Mouse (Mus musculus) ovary, postnatal 14 days (tissue): ENCODE results near the gene Zscan4-ps1.
"Not testable (repeated sequence)": the region's sequence is repeated elsewhere in the genome, so short reads cannot be mapped to it uniquely, and the experiment has no call there.

Experiments used
- DNase-seq: peaks from one replicate; pipeline ENCODE4 v3.0.0; 2022; ENCODE audit warnings: low spot score

Gene Zscan4-ps1

DNA sequence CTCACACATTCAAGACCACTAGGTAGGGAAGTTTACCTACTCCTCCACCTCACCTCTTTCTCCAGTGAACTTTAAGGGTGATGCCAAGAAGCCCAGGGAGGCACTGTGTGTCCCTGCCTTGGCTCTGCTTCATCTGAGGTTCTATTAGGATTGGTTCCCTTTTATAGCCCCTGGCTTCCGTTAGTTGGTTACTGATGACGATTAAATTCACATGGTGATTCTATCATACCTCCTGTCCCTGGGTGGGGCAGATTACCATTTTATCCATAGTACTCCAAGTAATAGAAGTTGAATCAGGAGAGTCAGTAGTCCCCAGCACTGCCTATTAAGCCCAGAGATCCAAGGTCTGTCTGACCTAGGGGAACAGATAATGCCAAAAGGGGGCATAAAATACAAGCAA, at the start of gene Zscan4-ps1:
Gene Zscan4-ps1, minus strand, starts transcription at position 101 of the 400 bp plus-strand sequence.
- not testable (repeated sequence) for DNase-seq
